24 mouse cellular contexts compared by ENCODE assay signal in genomic region chr9:62287633-62288025, GRCm38 (mm10). TPM values are rescaled to one million over a fixed set of nuclear protein-coding genes. Genes with fewer than 3 reads are reported as not detected.
DNase-seq lines count a peak whose midpoint lies in the region; TF ChIP-seq lines count a peak whose summit lies in the region.
"Had no signal": no experiment of that assay in that cellular context is flagged by ENCODE, and none has a peak within 500 bp of the region (broad histone marks: within the 10 kb centered on the region; RNA-seq: fewer than 3 reads in every experiment).

No protein-coding gene starts in this region.

- no peaks in the 10 kb centered on the region for H3K36me3 ChIP-seq in heart, adult 2 months (ENCODE audit: control insufficient read depth, insufficient read depth, low read length)
- H3K36me3 ChIP-seq: embryonic facial prominence, embryonic 10.5 days; G1E; heart, embryonic 13.5 days; hindbrain, embryonic 12.5 days had no signal

- peak overlapping the region; percentile 68 for H3K27ac ChIP-seq in heart, adult 2 months
- H3K27ac ChIP-seq: embryonic facial prominence, embryonic 10.5 days; forebrain, embryonic 13.5 days; heart, embryonic 13.5 days; hindbrain, embryonic 12.5 days had no signal

- DNase-seq in gastrocnemius, adult 18-20 months (ENCODE audit: low spot score), result peak; percentile 7
- no peak for DNase-seq in gastrocnemius, postnatal 10 days
- DNase-seq in heart, adult 2 months, result peak in 1 of 2 experiments; percentile 18
- DNase-seq in heart, adult 11 months, result no peak
- DNase-seq in lung, adult 18-20 months, result peak; percentile 9 to 31
- no peak for DNase-seq in lung, postnatal 4 days
- DNase-seq in lung, postnatal 36 days, result peak; percentile 31
- DNase-seq in layer of hippocampus, adult 11-12 months (ENCODE audit: low spot score), result no peak

- no peaks in the 10 kb centered on the region for H3K27me3 ChIP-seq in heart, adult 2 months (ENCODE audit: control insufficient read depth, insufficient read depth, low read length)
- H3K27me3 ChIP-seq: forebrain, embryonic 13.5 days had no signal

- no peaks in the 10 kb centered on the region for H3K4me1 ChIP-seq in heart, adult 2 months (ENCODE audit: control insufficient read depth, insufficient read depth, low read length)
- H3K4me1 ChIP-seq: embryonic facial prominence, embryonic 10.5 days; forebrain, embryonic 13.5 days; heart, embryonic 13.5 days; hindbrain, embryonic 12.5 days had no signal

- 69% methylated on average over 4 of the region's 4 CpGs for WGBS in heart, adult 2 months

- no peaks in the 10 kb centered on the region for H3K79me2 ChIP-seq in heart, adult 2 months (replicated peaks; ENCODE audit: control insufficient read depth, insufficient read depth, low read length)

- no peak for TF ChIP-seq EP300 in heart, adult 2 months (IDR thresholded peaks at IDR 0.05; ENCODE audit: insufficient read depth, low read depth, low read length)

- no peak overlapping the region for H3K4me3 ChIP-seq in heart, adult 2 months
- H3K4me3 ChIP-seq: embryonic facial prominence, embryonic 10.5 days; forebrain, embryonic 13.5 days; heart, embryonic 13.5 days; hindbrain, embryonic 12.5 days had no signal

- no peak for TF ChIP-seq CTCF in heart, adult 2 months (IDR thresholded peaks at IDR 0.05)

- H3K9ac ChIP-seq in heart, adult 2 months (ENCODE audit: low read depth, low read length), result no peak overlapping the region
- H3K9ac ChIP-seq: forebrain, embryonic 13.5 days; forebrain, postnatal 0 days; heart, embryonic 13.5 days; hindbrain, embryonic 12.5 days had no signal

- TF ChIP-seq POLR2A in heart, adult 2 months (IDR thresholded peaks at IDR 0.05; ENCODE audit: insufficient read depth, low read depth, low read length), result no peak

- intact Hi-C loops in heart, adult 2 months (cut with DNase I), result loop anchor here (1.0 to 10.0 kb wide), 3 partner anchors 266 to 847 kb away; no protein-coding TSS in a partner anchor

RNA-seq across cellular contexts. Expression of gene Spesp1, which starts 5.6 kb away (rescaled TPM):
- not detected for total RNA-seq in gastrocnemius, adult 18-20 months (2021)
- total RNA-seq in gastrocnemius, postnatal 10 days (2021), result not detected
- not detected for total RNA-seq in heart, adult 2 months (2021)
- 0.06 and 0.09 TPM in 2 replicates for polyA plus RNA-seq in heart, adult 2 months (2012; rRNA removed)
- total RNA-seq: adrenal gland, adult 8-10 months; adrenal gland, postnatal 36 days; gastrocnemius, postnatal 4 days; heart, postnatal 36 days had no signal
- polyA plus RNA-seq: CD4-positive, CD25-positive, alpha-beta regulatory T cell, adult 4 months; cerebellum, adult 2 months; embryonic facial prominence, embryonic 10.5 days; embryonic facial prominence, embryonic 14.5 days; forebrain, embryonic 13.5 days; forebrain, postnatal 0 days; G1E; heart, embryonic 13.5 days; heart, postnatal 0 days; hindbrain, embryonic 12.5 days; hindbrain, embryonic 16.5 days; inflammation-experienced regulatory T-cells, adult 6 months had no signal

RNA-seq across cellular contexts. Expression of gene Anp32a, which starts 53.5 kb away (rescaled TPM):
- 10 to 100 TPM; 66.9 to 86.5 TPM for total RNA-seq in gastrocnemius, adult 18-20 months (2021)
- total RNA-seq in gastrocnemius, postnatal 10 days (2021), result 10 to 100 TPM; 85.7 to 96.6 TPM
- 100 to 1,000 TPM; 189 to 204 TPM for total RNA-seq in heart, adult 2 months (2021)
- 28.8 and 68.2 TPM in 2 replicates for polyA plus RNA-seq in heart, adult 2 months (2012; rRNA removed)

Comparison
In these comparisons a context has a peak if more than half of its experiments do, and no peak if none do; other contexts are left out.
1. DNase-seq: peak in gastrocnemius, adult 18-20 months (single experiment), lung, adult 18-20 months (2 of 2) and lung, postnatal 36 days (single experiment); none in gastrocnemius, postnatal 10 days (single experiment), heart, adult 11 months (single experiment), lung, postnatal 4 days (0 of 2) and layer of hippocampus, adult 11-12 months (single experiment).